In genomic region chr13:31405312-31405711, GRCm38 (mm10) we compare ENCODE assay signal across 28 mouse cellular contexts.
DNase-seq lines count a peak whose midpoint lies in the region; ATAC-seq and TF ChIP-seq lines count a peak whose summit lies in the region.
"Had no signal": no experiment of that assay in that cellular context is flagged by ENCODE, and none has a peak within 500 bp of the region (broad histone marks: within the 10 kb centered on the region; RNA-seq: fewer than 3 reads in every experiment).

No protein-coding gene starts in this region.

- no peaks in the 10 kb centered on the region for H3K9me3 ChIP-seq in embryonic facial prominence, embryonic 11.5 days (replicated peaks; ENCODE audit: control insufficient read depth, low read length)
- H3K9me3 ChIP-seq in embryonic facial prominence, embryonic 10.5 days = no peaks in the 10 kb centered on the region
- no peaks in the 10 kb centered on the region for H3K9me3 ChIP-seq in CH12.LX (replicated peaks; ENCODE audit: low read length)
- no peaks in the 10 kb centered on the region for H3K9me3 ChIP-seq in embryonic facial prominence, embryonic 14.5 days (ENCODE audit: control insufficient read depth, low read length)
- H3K9me3 ChIP-seq: embryonic facial prominence, embryonic 13.5 days; forebrain, embryonic 10.5 days; forebrain, embryonic 13.5 days; G1E; heart, embryonic 13.5 days had no signal

- TF ChIP-seq POLR2A in CH12.LX (IDR thresholded peaks at IDR 0.05; ENCODE audit: low read depth, low read length) = no peak

- no peak for TF ChIP-seq EP300 in CH12.LX (IDR thresholded peaks at IDR 0.05; ENCODE audit: low read length)

- TF ChIP-seq CTCF in CH12.LX (conservative IDR thresholded peaks at IDR 0.05 in 1 of 2, IDR thresholded peaks at IDR 0.05 in 1 of 2; ENCODE audit: low read depth in 2 of 2, low read length in 2 of 2) = no peak

- H3K27me3 ChIP-seq in embryonic facial prominence, embryonic 11.5 days (ENCODE audit: control insufficient read depth, insufficient read depth, low read length) = no peaks in the 10 kb centered on the region
- H3K27me3 ChIP-seq in embryonic facial prominence, embryonic 10.5 days (replicated peaks; ENCODE audit: low read depth, poor library complexity, severe bottlenecking) = peaks cover 17% of the 10 kb centered on the region
- no peaks in the 10 kb centered on the region for H3K27me3 ChIP-seq in CH12.LX (replicated peaks)
- peaks cover 3% of the 10 kb centered on the region; the same call in 1 of the 2 replicates for H3K27me3 ChIP-seq in embryonic facial prominence, embryonic 14.5 days (replicated peaks; ENCODE audit: control insufficient read depth, insufficient read depth, low read length)
- H3K27me3 ChIP-seq: embryonic facial prominence, embryonic 13.5 days; forebrain, embryonic 13.5 days had no signal

- TF ChIP-seq RAD21 in CH12.LX (IDR thresholded peaks at IDR 0.05; ENCODE audit: low read depth, low read length) = no peak

- in situ Hi-C loops in CH12.LX (cut with MboI; ENCODE audit: low pct_ligation_motif_present, low pct_unique_long_range_greater_than_20kb, low sequenced_read_pairs) = no loop called here

- 70% methylated on average over 2 of the region's 2 CpGs for WGBS in embryonic facial prominence, embryonic 11.5 days
- WGBS in embryonic facial prominence, embryonic 10.5 days = 79% methylated on average over 2 of the region's 2 CpGs
- WGBS in embryonic facial prominence, embryonic 14.5 days = 56% methylated on average over 2 of the region's 2 CpGs

- DNase-seq in embryonic facial prominence, embryonic 11.5 days (ENCODE audit: low spot score) = peak; percentile 4
- DNase-seq in embryonic facial prominence, embryonic 10.5 days (ENCODE audit: low spot score) = no peak
- peak; percentile 19 for DNase-seq in 3134 (ENCODE audit: extremely low read depth, insufficient read length, low spot score)
- DNase-seq in CH12.LX (ENCODE audit: extremely low read depth) = peak; percentile 30
- peak; percentile 31 for DNase-seq in embryonic facial prominence, embryonic 14.5 days (ENCODE audit: low spot score)
- no peak for DNase-seq in thymus, postnatal 4 days
- DNase-seq: adrenal gland, postnatal 10 days; adrenal gland, postnatal 36 days; cerebellum, adult 18-20 months; cerebellum, adult 9-10 months; cerebellum, postnatal 14 days; gastrocnemius, adult 2 months; gastrocnemius, postnatal 14 days; heart, adult 18-20 months; heart, postnatal 14 days; heart, postnatal 4 days had no signal

- no peaks in the 10 kb centered on the region for H3K36me3 ChIP-seq in embryonic facial prominence, embryonic 11.5 days (replicated peaks; ENCODE audit: control insufficient read depth, insufficient read depth, low read depth, low read length)
- H3K36me3 ChIP-seq in embryonic facial prominence, embryonic 10.5 days (replicated peaks) = no peaks in the 10 kb centered on the region
- no peaks in the 10 kb centered on the region for H3K36me3 ChIP-seq in CH12.LX (replicated peaks in 1 of 2; ENCODE audit: control insufficient read depth in 1 of 2, insufficient read depth in 1 of 2, low read length in 1 of 2)
- no peaks in the 10 kb centered on the region for H3K36me3 ChIP-seq in embryonic facial prominence, embryonic 14.5 days (ENCODE audit: control insufficient read depth, insufficient read depth, low read length)
- H3K36me3 ChIP-seq: embryonic facial prominence, embryonic 13.5 days; forebrain, embryonic 10.5 days; G1E; heart, embryonic 13.5 days had no signal

- no peak overlapping the region for H3K9ac ChIP-seq in embryonic facial prominence, embryonic 11.5 days (replicated peaks; ENCODE audit: low read length)
- no peak overlapping the region for H3K9ac ChIP-seq in CH12.LX (ENCODE audit: insufficient read depth, low read depth)
- no peak overlapping the region for H3K9ac ChIP-seq in embryonic facial prominence, embryonic 14.5 days (ENCODE audit: low read depth, low read length)
- H3K9ac ChIP-seq: embryonic facial prominence, embryonic 13.5 days; forebrain, embryonic 13.5 days; heart, embryonic 13.5 days; hindbrain, embryonic 14.5 days had no signal

- no peak overlapping the region for H3K4me2 ChIP-seq in embryonic facial prominence, embryonic 11.5 days (ENCODE audit: low read depth, low read length)
- H3K4me2 ChIP-seq in CH12.LX (ENCODE audit: insufficient read depth, low read depth, poor library complexity, severe bottlenecking) = no peak overlapping the region
- no peak overlapping the region for H3K4me2 ChIP-seq in embryonic facial prominence, embryonic 14.5 days (ENCODE audit: low read depth, low read length)
- H3K4me2 ChIP-seq: embryonic facial prominence, embryonic 13.5 days; forebrain, embryonic 13.5 days; heart, embryonic 13.5 days; hindbrain, embryonic 14.5 days had no signal

- H3K27ac ChIP-seq in embryonic facial prominence, embryonic 11.5 days (replicated peaks; ENCODE audit: low read depth, low read length) = no peak overlapping the region
- no peak overlapping the region for H3K27ac ChIP-seq in embryonic facial prominence, embryonic 10.5 days (replicated peaks)
- no peak overlapping the region for H3K27ac ChIP-seq in CH12.LX (ENCODE audit: insufficient read depth, low read depth)
- H3K27ac ChIP-seq in embryonic facial prominence, embryonic 14.5 days (replicated peaks; ENCODE audit: low read depth, low read length) = no peak overlapping the region
- H3K27ac ChIP-seq: embryonic facial prominence, embryonic 13.5 days; forebrain, embryonic 10.5 days; forebrain, embryonic 13.5 days; gastrocnemius, adult 2 months; heart, embryonic 13.5 days; hindbrain, embryonic 14.5 days; hindbrain, postnatal 0 days had no signal

- ATAC-seq in embryonic facial prominence, embryonic 11.5 days (replicated peaks; ENCODE audit: insufficient number of reproducible peaks, low FRiP score, low TSS enrichment, low read depth) = no peak
- ATAC-seq in embryonic facial prominence, embryonic 14.5 days (ENCODE audit: low read depth) = no peak
- no peak for ATAC-seq in megakaryocyte-erythroid progenitor cell, adult 5-6 weeks (replicated peaks; ENCODE audit: low FRiP score, low TSS enrichment, poor library complexity, severe bottlenecking)
- ATAC-seq: activated CD4-positive, CD25-positive, alpha-beta regulatory T cell, adult 4 months; forebrain, embryonic 13.5 days; forebrain, embryonic 16.5 days; hindbrain, postnatal 0 days; inflammation-experienced regulatory T-cells, adult 6 months; intestine, embryonic 16.5 days had no signal

- no peaks in the 10 kb centered on the region for H3K4me1 ChIP-seq in embryonic facial prominence, embryonic 11.5 days (ENCODE audit: control insufficient read depth, insufficient read depth, low read length)
- 0 out of 2 replicates have a peak, but pooled peaks cover 5% of the 10 kb centered on the region for H3K4me1 ChIP-seq in embryonic facial prominence, embryonic 10.5 days
- peaks cover 0 to 23% of the 10 kb centered on the region in 2 experiments; a peak in 2 of 4 replicates for H3K4me1 ChIP-seq in CH12.LX (ENCODE audit: control insufficient read depth in 1 of 2, insufficient read depth in 2 of 2)
- no peaks in the 10 kb centered on the region for H3K4me1 ChIP-seq in embryonic facial prominence, embryonic 14.5 days (ENCODE audit: control insufficient read depth, insufficient read depth, low read length)
- H3K4me1 ChIP-seq: embryonic facial prominence, embryonic 13.5 days; forebrain, embryonic 10.5 days had no signal

- H3K4me3 ChIP-seq in embryonic facial prominence, embryonic 11.5 days (ENCODE audit: low read depth, low read length) = no peak overlapping the region
- no peak overlapping the region for H3K4me3 ChIP-seq in embryonic facial prominence, embryonic 10.5 days
- H3K4me3 ChIP-seq in CH12.LX (replicated peaks in 1 of 3; ENCODE audit: low read depth in 2 of 3, low read length in 2 of 3, poor library complexity in 1 of 3) = no peak overlapping the region
- H3K4me3 ChIP-seq in embryonic facial prominence, embryonic 14.5 days (ENCODE audit: low read depth, low read length) = no peak overlapping the region
- H3K4me3 ChIP-seq: embryonic facial prominence, embryonic 13.5 days; forebrain, embryonic 10.5 days; forebrain, embryonic 13.5 days; gastrocnemius, adult 2 months; heart, embryonic 13.5 days had no signal

- dilution Hi-C loops in CH12.LX (cut with MboI; ENCODE audit: extremely low pct_ligation_motif_present, extremely low pct_unique_long_range_greater_than_20kb, low sequenced_read_pairs) = no loop called here

- H3K79me2 ChIP-seq in CH12.LX (replicated peaks; ENCODE audit: control insufficient read depth, extremely low read depth, insufficient read depth, poor library complexity, severe bottlenecking) = no peaks in the 10 kb centered on the region

TF ChIP-seq in CH12.LX, 34 proteins besides CTCF, POLR2A, EP300 and RAD21:
- no peak for TF ChIP-seq GABPA (IDR thresholded peaks at IDR 0.05; ENCODE audit: insufficient replicate concordance, low read depth, low read length)
- TF ChIP-seq TBP (conservative IDR thresholded peaks at IDR 0.05; ENCODE audit: low read depth, low read length) = no peak
- no peak for TF ChIP-seq IRF4 (IDR thresholded peaks at IDR 0.05; ENCODE audit: low read depth, low read length)
- TF ChIP-seq MYC (IDR thresholded peaks at IDR 0.05; ENCODE audit: low read depth, low read length) = no peak
- TF ChIP-seq ELF1 (IDR thresholded peaks at IDR 0.05; ENCODE audit: low read depth, low read length) = no peak
- TF ChIP-seq CHD1 (IDR thresholded peaks at IDR 0.05; ENCODE audit: low read depth, low read length) = no peak
- TF ChIP-seq SIN3A (IDR thresholded peaks at IDR 0.05; ENCODE audit: low read length) = no peak
- TF ChIP-seq BHLHE40 (IDR thresholded peaks at IDR 0.05; ENCODE audit: low read depth, low read length) = no peak
- TF ChIP-seq RCOR1 (conservative IDR thresholded peaks at IDR 0.05; ENCODE audit: low read depth, low read length) = no peak
- no peak for TF ChIP-seq UBTF (IDR thresholded peaks at IDR 0.05; ENCODE audit: low read depth, low read length)
- no peak for TF ChIP-seq MAX (IDR thresholded peaks at IDR 0.05; ENCODE audit: low read length)
- no peak for TF ChIP-seq USF1 (IDR thresholded peaks at IDR 0.05; ENCODE audit: low read depth, low read length)
- no peak for TF ChIP-seq ETS1 (conservative IDR thresholded peaks at IDR 0.05; ENCODE audit: low read depth, low read length)
- TF ChIP-seq HCFC1 (IDR thresholded peaks at IDR 0.05; ENCODE audit: low read depth, low read length) = no peak
- no peak for TF ChIP-seq NELFE (IDR thresholded peaks at IDR 0.05; ENCODE audit: low read depth, low read length)
- TF ChIP-seq ZMIZ1 (IDR thresholded peaks at IDR 0.05; ENCODE audit: low read depth, low read length) = no peak
- no peak for TF ChIP-seq JUND (conservative IDR thresholded peaks at IDR 0.05; ENCODE audit: low read depth, low read length)
- no peak for TF ChIP-seq ZNF384 (IDR thresholded peaks at IDR 0.05; ENCODE audit: low read depth, low read length)
- TF ChIP-seq ZKSCAN1 (IDR thresholded peaks at IDR 0.05; ENCODE audit: borderline replicate concordance, low read depth, low read length) = no peak
- no peak for TF ChIP-seq PAX5 (IDR thresholded peaks at IDR 0.05; ENCODE audit: low read length)
TF ChIP-seq in CH12.LX: peak in this region for 0.

Comparison
In these comparisons a context has a peak if more than half of its experiments do, and no peak if none do; other contexts are left out.
1. DNase-seq: peak in embryonic facial prominence, embryonic 11.5 days (single experiment), 3134 (single experiment), CH12.LX (single experiment) and embryonic facial prominence, embryonic 14.5 days (single experiment); none in embryonic facial prominence, embryonic 10.5 days (single experiment) and thymus, postnatal 4 days (single experiment).